Mouse (Mus musculus) cerebral cortex, adult 2 months (tissue): ENCODE results near the gene AI593442.

ENCODE experiments used
- WGBS: fragments of 180-500 bp; shearing (Covaris S2); methylation state at CpG from one replicate; pipeline ENCODE4 v1.1.7; 2018; 5-methylcytosine and 5-hydroxymethylcytosine counted together

The AI593442 gene

GRCm38 (mm10) chr9:52679362-52679947 lies at the start of gene AI593442:
Gene AI593442 (minus strand): TSS chr9:52679780.
- WGBS: 0% methylated on average over 26 of the region's 27 CpGs

GRCm38 (mm10) chr9:52728806-52729205 lies 49.2 kb upstream of the AI593442 start:
- WGBS: 54% methylated on average over 5 of the region's 5 CpGs

GRCm38 (mm10) chr9:52722626-52723025 lies 43.0 kb upstream of the AI593442 start:
- 62% methylated on average over 1 of the region's 1 CpGs for WGBS

GRCm38 (mm10) chr9:52719562-52719961 lies 40.0 kb upstream of the AI593442 start:
- WGBS: 26% methylated on average over 2 of the region's 2 CpGs

GRCm38 (mm10) chr9:52680036-52680435 lies 456 bp upstream of the AI593442 start:
- 32% methylated on average over 5 of the region's 5 CpGs for WGBS

GRCm38 (mm10) chr9:52678839-52679215 lies 753 bp downstream of the AI593442 start:
- 1% methylated on average over 10 of the region's 10 CpGs for WGBS

GRCm38 (mm10) chr9:52678179-52678838 lies 1.3 kb downstream of the AI593442 start:
- under 1% methylated on average over 28 of the region's 28 CpGs for WGBS

- 19% methylated on average over 4 of the region's 4 CpGs for WGBS
These were observed 3.0 kb downstream of the AI593442 start for GRCm38 (mm10) chr9:52676587-52676986.

GRCm38 (mm10) chr9:52675937-52676336 lies 3.6 kb downstream of the AI593442 start:
- WGBS: 45% methylated on average over 3 of the region's 3 CpGs

GRCm38 (mm10) chr9:52661422-52661821 lies 18.2 kb downstream of the AI593442 start:
- 46% methylated on average over 3 of the region's 3 CpGs for WGBS

- 84% methylated on average over 5 of the region's 5 CpGs for WGBS
These were observed 29.1 kb downstream of the AI593442 start for GRCm38 (mm10) chr9:52650341-52650951.

- WGBS: 73% methylated on average over 2 of the region's 2 CpGs
These were observed 34.3 kb downstream of the AI593442 start for GRCm38 (mm10) chr9:52645312-52645711.

- 57% methylated on average over 4 of the region's 4 CpGs for WGBS
These were observed 35.0 kb downstream of the AI593442 start for GRCm38 (mm10) chr9:52644626-52645025.

- 83% methylated on average over 4 of the region's 4 CpGs for WGBS
These were observed 35.4 kb downstream of the AI593442 start for GRCm38 (mm10) chr9:52644156-52644555.

- WGBS: 75% methylated on average over 2 of the region's 2 CpGs
These were observed 43.6 kb downstream of the AI593442 start for GRCm38 (mm10) chr9:52635991-52636390.

GRCm38 (mm10) chr9:52623926-52624325 lies 55.7 kb downstream of the AI593442 start:
- 79% methylated on average over 4 of the region's 4 CpGs for WGBS
